Mouse (Mus musculus) spleen, adult 18-20 months (tissue): ENCODE data around the gene Olfr600.
"Not testable (repeated sequence)": the region's sequence is repeated elsewhere in the genome, so short reads cannot be mapped to it uniquely, and the experiment has no call there.

Experiments
- DNase-seq, 2 experiments: peaks; one replicate each; pipeline ENCODE4 v3.0.0; 2022; ENCODE audit warnings: mixed read lengths in 2 of 2

The Olfr600 gene

GRCm38 (mm10) chr7:103349569-103349968 is at the start of gene Olfr600:
Gene Olfr600 (minus strand): TSS chr7:103349669.
- DNase-seq = no peak

GRCm38 (mm10) chr7:103398981-103399380 is 49.5 kb upstream of the Olfr600 start:
- no peak for DNase-seq

GRCm38 (mm10) chr7:103397758-103398157 is 48.3 kb upstream of the Olfr600 start:
- DNase-seq = no peak

- no peak for DNase-seq
Observed at GRCm38 (mm10) chr7:103386077-103386476, 36.6 kb upstream of the Olfr600 start, which contains the start of gene Olfr603. Gene Olfr603 (minus strand): TSS chr7:103386177.

GRCm38 (mm10) chr7:103362555-103362954 is 13.1 kb upstream of the Olfr600 start, which contains the start of gene Olfr601:
Gene Olfr601 (minus strand): TSS chr7:103362655.
- DNase-seq = no peak

- DNase-seq = no peak
Observed at GRCm38 (mm10) chr7:103335617-103336016, 13.9 kb downstream of the Olfr600 start, which contains the start of gene Olfr599. Gene Olfr599 (plus strand): TSS chr7:103335917.

- DNase-seq = no peak
Observed at GRCm38 (mm10) chr7:103323268-103323667, 26.2 kb downstream of the Olfr600 start, which contains the start of gene Olfr598. Gene Olfr598 (plus strand): TSS chr7:103323568.

- DNase-seq = not testable (repeated sequence)
Observed at GRCm38 (mm10) chr7:103316015-103316414, 33.5 kb downstream of the Olfr600 start, which contains the start of gene Olfr597. Gene Olfr597 (plus strand): TSS chr7:103316315.

GRCm38 (mm10) chr7:103305348-103305747 is 44.1 kb downstream of the Olfr600 start, which contains the start of gene Olfr596:
Gene Olfr596 (plus strand): TSS chr7:103305648.
- DNase-seq = not testable (repeated sequence)
